Mouse (Mus musculus): ENCODE measurements around the gene Tiam1. TPM values are rescaled to one million over a fixed set of nuclear protein-coding genes. Genes with fewer than 3 reads are reported as not detected.

The Tiam1 gene
- total RNA-seq (2014; rRNA removed): 0.65 and 1.2 TPM in 2 replicates
- polyA plus RNA-seq (2012; rRNA removed): 0.27 and 1.1 TPM in 2 replicates

DNA sequence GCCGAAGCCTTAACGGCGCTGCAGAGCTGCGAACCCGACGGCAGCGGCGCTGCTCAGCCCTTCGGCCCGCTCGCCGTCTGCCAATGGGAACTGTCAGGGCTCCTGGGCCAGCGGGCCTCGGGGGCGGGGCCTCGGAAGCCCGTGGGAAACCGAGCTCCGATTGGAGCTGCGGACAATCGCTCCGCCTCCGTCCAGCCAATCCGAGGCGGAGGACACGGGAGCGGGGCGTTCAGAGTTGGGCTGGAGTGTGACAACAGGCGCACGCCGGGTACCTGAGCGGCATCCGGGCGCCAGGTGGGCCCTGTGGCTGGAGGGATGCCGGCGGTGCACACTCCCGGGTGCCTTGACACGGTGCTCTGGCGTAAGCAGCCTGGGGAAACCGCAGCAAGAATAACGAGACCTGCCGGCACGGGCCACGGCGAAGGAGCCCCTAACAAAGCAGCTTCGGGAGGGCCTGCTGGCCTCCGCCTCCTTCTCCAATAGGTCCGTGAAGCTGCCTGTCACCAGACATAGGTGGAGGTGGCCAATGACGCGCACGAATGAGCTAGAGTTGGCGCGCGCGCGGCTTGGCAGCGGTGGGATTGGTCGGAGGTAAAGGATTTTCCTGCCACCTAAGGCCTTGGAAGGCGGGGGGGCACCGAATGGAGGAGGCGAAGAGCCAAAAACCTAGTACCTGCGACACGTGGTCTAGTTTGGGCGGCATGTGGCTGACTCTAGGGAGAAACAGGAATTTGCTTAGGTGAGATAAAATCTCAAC is at the start of gene Tiam1:
Tiam1 (minus strand) TSS at position 10 of the 757 bp plus-strand sequence.
- no peaks in the 10 kb centered on the region for H3K79me2 ChIP-seq (ENCODE audit: control insufficient read depth, insufficient read depth, low read length)
- DNase-seq (ENCODE audit: extremely low read depth, low read depth, low spot score): peak; percentile 69
- no peak within 1 kb of the TSS for H3K27ac ChIP-seq (replicated peaks; ENCODE audit: insufficient read depth, low read depth, low read length)
- TF ChIP-seq POLR2A (IDR thresholded peaks at IDR 0.05; ENCODE audit: extremely low read depth, insufficient read depth, low read length) (no peak), CTCF (IDR thresholded peaks at IDR 0.05; ENCODE audit: low read depth, low read length) (peak; percentile 31; the same call in 1 of the 2 replicates)
- H3K36me3 ChIP-seq (ENCODE audit: control insufficient read depth, insufficient read depth, low read length): no peaks in the 10 kb centered on the region
- H3K4me3 ChIP-seq (ENCODE audit: insufficient read depth, low read depth, low read length): peak within 1 kb of the TSS; percentile 72
- peak within 1 kb of the TSS; percentile 38 for H3K9ac ChIP-seq (ENCODE audit: low read depth, low read length)
- peaks cover 5% of the 10 kb centered on the region; the same call in 1 of the 2 replicates for H3K4me1 ChIP-seq (ENCODE audit: control insufficient read depth, insufficient read depth, low read length)
- under 1% methylated on average over 64 of the region's 64 CpGs for WGBS
- no peaks in the 10 kb centered on the region; the same call in 1 of the 2 replicates for H3K27me3 ChIP-seq (ENCODE audit: control insufficient read depth, insufficient read depth, low read length)

DNA sequence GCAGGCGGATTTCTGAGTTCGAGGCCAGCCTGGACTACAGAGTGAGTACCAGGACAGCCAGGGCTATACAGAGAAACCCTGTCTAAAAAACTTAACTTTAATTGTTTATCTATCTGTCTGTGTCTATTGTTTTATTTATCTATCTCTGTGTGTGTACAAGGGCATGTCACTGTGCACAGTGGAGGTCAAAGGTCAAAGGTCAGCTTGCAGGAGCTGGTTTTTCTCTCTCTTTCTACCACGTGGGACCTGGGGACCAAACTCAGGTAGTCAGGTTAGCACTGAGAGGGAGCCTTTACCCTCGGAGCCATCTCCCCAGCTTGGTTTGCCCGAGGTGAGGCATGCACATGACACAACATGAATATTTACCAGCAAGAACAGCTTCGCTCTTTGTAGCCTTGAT is 47.7 kb upstream of the Tiam1 start:
- Histone ChIP-seq H3K27me3 (ENCODE audit: control insufficient read depth, insufficient read depth, low read length) (no peaks in the 10 kb centered on the region), H3K9ac (ENCODE audit: low read depth, low read length) (no peak overlapping the region), H3K27ac (replicated peaks; ENCODE audit: insufficient read depth, low read depth, low read length) (peak overlapping the region; percentile 21; the same call in 1 of the 2 replicates), H3K4me1 (ENCODE audit: control insufficient read depth, insufficient read depth, low read length) (peaks cover 11% of the 10 kb centered on the region), H3K36me3 (ENCODE audit: control insufficient read depth, insufficient read depth, low read length) (no peaks in the 10 kb centered on the region), H3K4me3 (ENCODE audit: insufficient read depth, low read depth, low read length) (no peak overlapping the region), H3K79me2 (ENCODE audit: control insufficient read depth, insufficient read depth, low read length) (no peaks in the 10 kb centered on the region)
- 35% methylated on average over 6 of the region's 6 CpGs for WGBS
- DNase-seq (ENCODE audit: extremely low read depth, low read depth, low spot score): peak; percentile 87
- no peak for TF ChIP-seq CTCF (IDR thresholded peaks at IDR 0.05; ENCODE audit: low read depth, low read length)
- TF ChIP-seq POLR2A (IDR thresholded peaks at IDR 0.05; ENCODE audit: extremely low read depth, insufficient read depth, low read length): no peak

- DNase-seq (ENCODE audit: extremely low read depth, low read depth, low spot score): peak; percentile 76
Measured at GRCm38 (mm10) chr16:90187453-90187852, 43.9 kb upstream of the Tiam1 start.

GRCm38 (mm10) chr16:90185928-90186588 is 42.5 kb upstream of the Tiam1 start:
- DNase-seq (ENCODE audit: extremely low read depth, low read depth, low spot score): peak; percentile 50
- Histone ChIP-seq H3K36me3 (ENCODE audit: control insufficient read depth, insufficient read depth, low read length) (no peaks in the 10 kb centered on the region), H3K27me3 (ENCODE audit: control insufficient read depth, insufficient read depth, low read length) (no peaks in the 10 kb centered on the region), H3K9ac (ENCODE audit: low read depth, low read length) (no peak overlapping the region), H3K4me1 (ENCODE audit: control insufficient read depth, insufficient read depth, low read length) (peaks cover 3% of the 10 kb centered on the region), H3K27ac (replicated peaks; ENCODE audit: insufficient read depth, low read depth, low read length) (no peak overlapping the region), H3K4me3 (ENCODE audit: insufficient read depth, low read depth, low read length) (no peak overlapping the region), H3K79me2 (ENCODE audit: control insufficient read depth, insufficient read depth, low read length) (no peaks in the 10 kb centered on the region)
- 46% methylated on average over 8 of the region's 8 CpGs for WGBS
- TF ChIP-seq POLR2A (IDR thresholded peaks at IDR 0.05; ENCODE audit: extremely low read depth, insufficient read depth, low read length) (no peak), CTCF (IDR thresholded peaks at IDR 0.05; ENCODE audit: low read depth, low read length) (peak; percentile 89)

More at GRCm38 (mm10) chr16:90187453-90187852, 43.9 kb upstream of the Tiam1 start:
- no peaks in the 10 kb centered on the region for H3K79me2 ChIP-seq (ENCODE audit: control insufficient read depth, insufficient read depth, low read length)
- H3K9ac ChIP-seq (ENCODE audit: low read depth, low read length): no peak overlapping the region
- H3K4me3 ChIP-seq (ENCODE audit: insufficient read depth, low read depth, low read length): no peak overlapping the region
- H3K27me3 ChIP-seq (ENCODE audit: control insufficient read depth, insufficient read depth, low read length): no peaks in the 10 kb centered on the region
- no peak overlapping the region for H3K27ac ChIP-seq (replicated peaks; ENCODE audit: insufficient read depth, low read depth, low read length)
- peak; percentile 71 for TF ChIP-seq CTCF (IDR thresholded peaks at IDR 0.05; ENCODE audit: low read depth, low read length)
- no peak for TF ChIP-seq POLR2A (IDR thresholded peaks at IDR 0.05; ENCODE audit: extremely low read depth, insufficient read depth, low read length)
- whole genome bisulfite sequencing: 2% methylated on average over 13 of the region's 13 CpGs
- peaks cover 9% of the 10 kb centered on the region for H3K4me1 ChIP-seq (ENCODE audit: control insufficient read depth, insufficient read depth, low read length)
- H3K36me3 ChIP-seq (ENCODE audit: control insufficient read depth, insufficient read depth, low read length): no peaks in the 10 kb centered on the region

DNA sequence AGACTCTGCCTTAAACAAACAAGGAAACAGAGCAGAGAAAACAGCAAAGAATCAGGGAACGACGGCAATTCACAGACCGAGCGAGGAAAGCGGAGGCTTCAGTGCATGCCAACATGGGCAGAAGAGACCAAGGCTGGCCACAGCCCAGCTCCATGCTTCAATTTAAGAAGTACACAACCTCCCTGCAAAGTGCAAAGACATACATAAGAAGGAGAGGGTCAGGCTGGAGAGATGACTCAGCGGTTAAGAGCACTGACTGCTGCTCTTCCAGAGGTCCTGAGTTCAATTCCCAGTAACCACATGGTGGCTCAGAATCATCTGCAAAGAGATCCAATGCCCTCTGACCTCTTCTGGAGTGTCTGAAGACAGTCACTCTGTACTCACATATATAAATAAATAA is 40.6 kb upstream of the Tiam1 start:
- Histone ChIP-seq H3K36me3 (ENCODE audit: control insufficient read depth, insufficient read depth, low read length) (no peaks in the 10 kb centered on the region), H3K9ac (ENCODE audit: low read depth, low read length) (no peak overlapping the region), H3K4me3 (ENCODE audit: insufficient read depth, low read depth, low read length) (no peak overlapping the region), H3K79me2 (ENCODE audit: control insufficient read depth, insufficient read depth, low read length) (no peaks in the 10 kb centered on the region), H3K4me1 (ENCODE audit: control insufficient read depth, insufficient read depth, low read length) (peaks cover 3% of the 10 kb centered on the region), H3K27ac (replicated peaks; ENCODE audit: insufficient read depth, low read depth, low read length) (no peak overlapping the region), H3K27me3 (ENCODE audit: control insufficient read depth, insufficient read depth, low read length) (no peaks in the 10 kb centered on the region)
- no peak for TF ChIP-seq CTCF (IDR thresholded peaks at IDR 0.05; ENCODE audit: low read depth, low read length)
- no peak for TF ChIP-seq POLR2A (IDR thresholded peaks at IDR 0.05; ENCODE audit: extremely low read depth, insufficient read depth, low read length)
- DNase-seq (ENCODE audit: extremely low read depth, low read depth, low spot score): no peak
- WGBS: 72% methylated on average over 6 of the region's 6 CpGs
